Mouse (Mus musculus) C2C12 (cell line): ENCODE results near the gene Nrxn3. TPM values are rescaled to one million over a fixed set of nuclear protein-coding genes. Genes with fewer than 3 reads are reported as not detected.

ENCODE experiments used
- H3K27me3 ChIP-seq: one replicate; pipeline ENCODE4 v1.6.1; 2011; ENCODE audit not compliant: control insufficient read depth, insufficient read depth, insufficient read length
- H3K36me3 ChIP-seq: one replicate; pipeline ENCODE4 v1.6.1; 2011; ENCODE audit not compliant: control insufficient read depth, insufficient read depth
- H3K4me3 ChIP-seq: one replicate; pipeline ENCODE4 v1.5.1; 2011; ENCODE audit warnings: mild to moderate bottlenecking, control low read depth; ENCODE audit not compliant: poor library complexity, insufficient read depth, severe bottlenecking
- H3K79me2 ChIP-seq: one replicate; pipeline ENCODE4 v1.6.1; 2011; ENCODE audit not compliant: control insufficient read depth, insufficient read depth
- H3K79me3 ChIP-seq: one replicate; pipeline ENCODE4 v1.6.1; 2011; ENCODE audit warnings: low read depth, control low read depth
- H3ac ChIP-seq: one replicate; pipeline ENCODE3; 2011; ENCODE audit warnings: low read depth; ENCODE audit not compliant: control insufficient read depth, insufficient read length
- CEBPB ChIP-seq: IDR thresholded peaks from one replicate; pipeline ENCODE4 v1.6.1; 2011; ENCODE audit warnings: low read depth, mild to moderate bottlenecking, control low read depth, moderate library complexity
- CTCF ChIP-seq: IDR thresholded peaks from one replicate; pipeline ENCODE4 v1.5.1; 2011; ENCODE audit not compliant: control insufficient read depth, insufficient read depth, insufficient read length
- FOSL1 ChIP-seq: IDR thresholded peaks from one replicate; pipeline ENCODE4 v1.8.0; 2011; ENCODE audit warnings: mild to moderate bottlenecking, low read length; ENCODE audit not compliant: poor library complexity, insufficient read depth, severe bottlenecking
- MAX ChIP-seq: IDR thresholded peaks from one replicate; pipeline ENCODE4 v1.6.1; 2011; ENCODE audit warnings: mild to moderate bottlenecking, control low read depth
- MYOD1 ChIP-seq: IDR thresholded peaks from one replicate; pipeline ENCODE4 v1.6.1; 2011; ENCODE audit warnings: low read depth; ENCODE audit not compliant: control insufficient read depth, insufficient read length
- MYOG ChIP-seq: IDR thresholded peaks from one replicate; pipeline ENCODE4 v1.6.1; 2011; ENCODE audit not compliant: control insufficient read depth, insufficient read length; ENCODE audit errors: extremely low read depth
- USF1 ChIP-seq: IDR thresholded peaks from one replicate; pipeline ENCODE4 v1.6.1; 2011; ENCODE audit warnings: low read depth, mild to moderate bottlenecking, control low read depth, moderate library complexity
- polyA plus RNA-seq: library from polyadenylated mRNA; unstranded; fragments of >200 nt; fragmentation: generic; extraction: Trizol; gene quantifications from one replicate; pipeline ENCODE4 v1.2.1, GENCODE M21; 2012; ENCODE audit warnings: missing spikeins

Gene Nrxn3
- polyA plus RNA-seq, 1 experiment: 0.01 TPM

GRCm38 (mm10) chr12:89239826-89240225 lies 517.1 kb downstream of the Nrxn3 start:
- Histone ChIP-seq H3K36me3 (no peaks in the 10 kb centered on the region), H3K27me3 (no peaks in the 10 kb centered on the region), H3K79me3 (no peaks in the 10 kb centered on the region), H3ac (no peak overlapping the region), H3K4me3 (no peak overlapping the region), H3K79me2 (no peaks in the 10 kb centered on the region)
- TF ChIP-seq MYOD1 (no peak), CEBPB (no peak), MYOG (no peak), MAX (no peak), USF1 (no peak), CTCF (no peak), FOSL1 (no peak)

GRCm38 (mm10) chr12:89241554-89241953 lies 518.9 kb downstream of the Nrxn3 start:
- H3K4me3 ChIP-seq: no peak overlapping the region
- H3K27me3 ChIP-seq: no peaks in the 10 kb centered on the region
- TF ChIP-seq MAX: no peak
- no peak for TF ChIP-seq MYOD1
- no peak for TF ChIP-seq USF1
- no peak for TF ChIP-seq FOSL1
- no peak for TF ChIP-seq MYOG
- no peak for TF ChIP-seq CEBPB
- TF ChIP-seq CTCF: no peak
- no peaks in the 10 kb centered on the region for H3K36me3 ChIP-seq
- no peak overlapping the region for H3ac ChIP-seq
- H3K79me3 ChIP-seq: no peaks in the 10 kb centered on the region
- no peaks in the 10 kb centered on the region for H3K79me2 ChIP-seq

GRCm38 (mm10) chr12:89242476-89242875 lies 519.8 kb downstream of the Nrxn3 start:
- TF ChIP-seq FOSL1 (no peak), USF1 (no peak), CEBPB (no peak), MAX (no peak), CTCF (no peak), MYOG (no peak), MYOD1 (no peak)
- H3ac ChIP-seq: no peak overlapping the region
- H3K4me3 ChIP-seq: no peak overlapping the region

GRCm38 (mm10) chr12:89255275-89255892 lies 532.7 kb downstream of the Nrxn3 start:
- H3ac ChIP-seq: no peak overlapping the region
- H3K36me3 ChIP-seq: no peaks in the 10 kb centered on the region
- no peaks in the 10 kb centered on the region for H3K79me3 ChIP-seq
- H3K4me3 ChIP-seq: no peak overlapping the region
- H3K79me2 ChIP-seq: no peaks in the 10 kb centered on the region
- TF ChIP-seq CEBPB (no peak), USF1 (no peak), CTCF (no peak), MYOG (no peak), FOSL1 (no peak), MYOD1 (no peak), MAX (no peak)
- H3K27me3 ChIP-seq: no peaks in the 10 kb centered on the region

More at GRCm38 (mm10) chr12:89242476-89242875, 519.8 kb downstream of the Nrxn3 start:
- no peaks in the 10 kb centered on the region for H3K27me3 ChIP-seq
- no peaks in the 10 kb centered on the region for H3K79me2 ChIP-seq
- no peaks in the 10 kb centered on the region for H3K79me3 ChIP-seq
- H3K36me3 ChIP-seq: no peaks in the 10 kb centered on the region

DNA sequence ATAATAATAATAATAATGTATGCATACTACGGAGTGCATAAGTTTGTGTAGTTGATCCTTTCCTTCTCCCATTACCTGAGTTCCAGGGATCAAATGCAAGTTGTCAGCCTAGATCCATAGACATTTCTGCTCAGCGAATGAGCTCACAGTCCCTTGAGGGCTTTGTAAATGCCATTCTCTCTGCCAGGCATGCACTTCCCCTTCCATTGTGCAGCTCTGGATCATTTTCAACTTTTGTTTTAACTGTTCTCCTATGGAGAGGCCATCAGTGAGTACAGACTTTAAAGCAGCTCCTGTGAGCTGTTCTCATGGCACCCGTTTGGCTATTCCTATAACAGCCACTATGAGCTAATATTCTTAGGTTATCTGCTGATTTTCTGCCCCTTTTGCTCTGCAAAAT lies 536.2 kb downstream of the Nrxn3 start:
- no peaks in the 10 kb centered on the region for H3K27me3 ChIP-seq
- H3K79me3 ChIP-seq: no peaks in the 10 kb centered on the region
- H3K79me2 ChIP-seq: no peaks in the 10 kb centered on the region
- TF ChIP-seq MYOG (no peak), FOSL1 (no peak), USF1 (no peak), CTCF (no peak), CEBPB (no peak), MAX (no peak), MYOD1 (no peak)
- H3K36me3 ChIP-seq: no peaks in the 10 kb centered on the region
- no peak overlapping the region for H3ac ChIP-seq
- no peak overlapping the region for H3K4me3 ChIP-seq

DNA sequence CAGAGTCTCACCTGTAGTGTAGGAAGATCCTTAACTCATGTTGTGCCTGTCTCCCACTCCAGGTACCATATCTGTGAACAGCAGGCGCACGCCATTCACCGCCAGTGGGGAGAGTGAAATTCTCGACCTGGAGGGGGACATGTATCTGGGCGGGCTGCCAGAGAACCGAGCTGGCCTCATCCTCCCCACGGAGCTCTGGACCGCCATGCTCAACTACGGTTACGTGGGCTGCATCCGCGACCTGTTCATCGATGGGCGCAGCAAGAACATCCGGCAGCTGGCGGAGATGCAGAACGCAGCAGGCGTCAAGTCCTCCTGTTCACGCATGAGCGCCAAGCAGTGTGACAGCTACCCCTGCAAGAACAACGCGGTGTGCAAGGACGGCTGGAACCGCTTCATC lies 537.4 kb downstream of the Nrxn3 start:
- no peaks in the 10 kb centered on the region for H3K36me3 ChIP-seq
- no peaks in the 10 kb centered on the region for H3K79me2 ChIP-seq
- TF ChIP-seq FOSL1 (no peak), MYOD1 (no peak), CEBPB (no peak), MAX (no peak), MYOG (no peak), USF1 (no peak), CTCF (no peak)
- H3K27me3 ChIP-seq: no peaks in the 10 kb centered on the region
- no peak overlapping the region for H3K4me3 ChIP-seq
- H3ac ChIP-seq: no peak overlapping the region
- H3K79me3 ChIP-seq: no peaks in the 10 kb centered on the region
